Mouse (Mus musculus): ENCODE results near the gene Kirrel3.

GRCm38 (mm10) chr9:35045031-35045531, 559.4 kb downstream of the Kirrel3 start:
- no peak for TF ChIP-seq CTCF (IDR thresholded peaks at IDR 0.05; ENCODE audit: low read depth, low read length)
- no peak for TF ChIP-seq GATA1 (IDR thresholded peaks at IDR 0.05; ENCODE audit: borderline replicate concordance, low read length)
- TF ChIP-seq TAL1 (conservative IDR thresholded peaks at IDR 0.05; ENCODE audit: low read depth, low read length) = no peak
- TF ChIP-seq GATA2 (IDR thresholded peaks at IDR 0.05; ENCODE audit: borderline replicate concordance, low read depth, low read length) = no peak
